Mouse (Mus musculus): ENCODE data around the gene Zmynd8. TPM values are rescaled to one million over a fixed set of nuclear protein-coding genes. Genes with fewer than 3 reads are reported as not detected.

Gene Zmynd8
- polyA plus RNA-seq, 1 experiment from 2014 or later, result 53.6 TPM

- peak overlapping the region; percentile 100 for H3K27ac ChIP-seq (ENCODE audit: low read depth)
- peak overlapping the region; percentile 39 for H3K9ac ChIP-seq (ENCODE audit: low read length)
- peak overlapping the region; percentile 12 for H3K4me3 ChIP-seq (ENCODE audit: low read depth, low read length)
- H3K4me2 ChIP-seq (ENCODE audit: low read length), result peak overlapping the region; percentile 80
- DNase-seq (ENCODE audit: low spot score) (peak; percentile 76), ATAC-seq (replicated peaks; ENCODE audit: low FRiP score, low TSS enrichment, low read depth) (no peak)
- no peaks in the 10 kb centered on the region for H3K9me3 ChIP-seq (ENCODE audit: control insufficient read depth, low read length)
- peaks cover 12% of the 10 kb centered on the region for H3K36me3 ChIP-seq (ENCODE audit: control insufficient read depth, insufficient read depth, low read length)
- H3K27me3 ChIP-seq (replicated peaks; ENCODE audit: control insufficient read depth, insufficient read depth, low read length), result no peaks in the 10 kb centered on the region
- 10% methylated on average over 15 of the region's 15 CpGs for WGBS
- peaks cover 95% of the 10 kb centered on the region for H3K4me1 ChIP-seq (replicated peaks; ENCODE audit: control insufficient read depth, insufficient read depth, low read length)
Measured at GRCm38 (mm10) chr2:165880501-165881182, 18.2 kb downstream of the Zmynd8 start.

- H3K27ac ChIP-seq (ENCODE audit: low read depth), result peak overlapping the region; percentile 100
- H3K9me3 ChIP-seq (ENCODE audit: control insufficient read depth, low read length), result no peaks in the 10 kb centered on the region
- peaks cover 96% of the 10 kb centered on the region for H3K4me1 ChIP-seq (replicated peaks; ENCODE audit: control insufficient read depth, insufficient read depth, low read length)
- 10% methylated on average over 16 of the region's 16 CpGs for WGBS
- ATAC-seq (replicated peaks; ENCODE audit: low FRiP score, low TSS enrichment, low read depth) (no peak), DNase-seq (ENCODE audit: low spot score) (no peak)
- peak overlapping the region; percentile 6; the same call in 1 of the 2 replicates for H3K4me3 ChIP-seq (ENCODE audit: low read depth, low read length)
- H3K4me2 ChIP-seq (ENCODE audit: low read length), result peak overlapping the region; percentile 80
- H3K27me3 ChIP-seq (replicated peaks; ENCODE audit: control insufficient read depth, insufficient read depth, low read length), result no peaks in the 10 kb centered on the region
- H3K9ac ChIP-seq (ENCODE audit: low read length), result peak overlapping the region; percentile 26
- H3K36me3 ChIP-seq (ENCODE audit: control insufficient read depth, insufficient read depth, low read length), result peaks cover 17% of the 10 kb centered on the region
Measured at GRCm38 (mm10) chr2:165879403-165880178, 19.2 kb downstream of the Zmynd8 start.

DNA sequence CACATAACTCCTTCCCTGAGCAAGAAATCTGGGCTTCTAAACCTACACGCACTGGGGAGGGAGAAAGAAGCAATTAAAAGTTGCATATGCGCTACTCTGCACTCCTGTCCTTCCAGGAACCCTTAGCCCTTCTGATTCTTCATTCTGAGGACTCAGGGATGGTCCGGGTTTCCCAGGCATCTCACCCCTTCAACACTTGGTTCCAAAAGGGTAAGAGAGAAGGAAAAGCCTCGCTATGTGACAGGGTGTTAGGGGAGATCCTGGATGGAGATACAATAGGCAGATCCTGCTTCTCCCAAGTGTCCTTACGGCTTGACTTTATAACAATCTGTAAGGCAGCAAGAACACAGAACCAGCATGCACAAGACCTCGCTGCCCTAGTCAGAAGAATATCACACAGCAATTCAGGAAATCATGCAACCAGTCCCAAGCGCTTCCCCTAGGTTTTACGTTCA is 19.9 kb downstream of the Zmynd8 start:
- Histone ChIP-seq H3K4me2 (ENCODE audit: low read length) (peak overlapping the region; percentile 80), H3K4me1 (replicated peaks; ENCODE audit: control insufficient read depth, insufficient read depth, low read length) (peaks cover 96% of the 10 kb centered on the region), H3K27me3 (replicated peaks; ENCODE audit: control insufficient read depth, insufficient read depth, low read length) (no peaks in the 10 kb centered on the region), H3K27ac (ENCODE audit: low read depth) (peak overlapping the region; percentile 100), H3K9me3 (ENCODE audit: control insufficient read depth, low read length) (no peaks in the 10 kb centered on the region), H3K36me3 (ENCODE audit: control insufficient read depth, insufficient read depth, low read length) (peaks cover 23% of the 10 kb centered on the region), H3K9ac (ENCODE audit: low read length) (0 out of 2 replicates have a peak overlapping the region, but pooled peaks have one; percentile 26), H3K4me3 (ENCODE audit: low read depth, low read length) (no peak overlapping the region; the same call in 1 of the 2 replicates)
- DNase-seq (ENCODE audit: low spot score) (no peak), ATAC-seq (replicated peaks; ENCODE audit: low FRiP score, low TSS enrichment, low read depth) (no peak)
- WGBS, result 34% methylated on average over 8 of the region's 8 CpGs

- no peak for DNase-seq (ENCODE audit: low spot score)
- Histone ChIP-seq H3K4me2 (ENCODE audit: low read length) (0 out of 2 replicates have a peak overlapping the region, but pooled peaks have one; percentile 15), H3K9me3 (ENCODE audit: control insufficient read depth, low read length) (no peaks in the 10 kb centered on the region), H3K4me3 (ENCODE audit: low read depth, low read length) (no peak overlapping the region), H3K27ac (ENCODE audit: low read depth) (0 out of 2 replicates have a peak overlapping the region, but pooled peaks have one; percentile 38), H3K36me3 (ENCODE audit: control insufficient read depth, insufficient read depth, low read length) (peaks cover 31% of the 10 kb centered on the region), H3K27me3 (replicated peaks; ENCODE audit: control insufficient read depth, insufficient read depth, low read length) (no peaks in the 10 kb centered on the region), H3K4me1 (replicated peaks; ENCODE audit: control insufficient read depth, insufficient read depth, low read length) (peaks cover 95% of the 10 kb centered on the region), H3K9ac (ENCODE audit: low read length) (no peak overlapping the region)
- no peak for ATAC-seq (replicated peaks; ENCODE audit: low FRiP score, low TSS enrichment, low read depth)
- 19% methylated on average over 10 of the region's 10 CpGs for WGBS
Measured at GRCm38 (mm10) chr2:165878021-165878585, 20.7 kb downstream of the Zmynd8 start.

DNA sequence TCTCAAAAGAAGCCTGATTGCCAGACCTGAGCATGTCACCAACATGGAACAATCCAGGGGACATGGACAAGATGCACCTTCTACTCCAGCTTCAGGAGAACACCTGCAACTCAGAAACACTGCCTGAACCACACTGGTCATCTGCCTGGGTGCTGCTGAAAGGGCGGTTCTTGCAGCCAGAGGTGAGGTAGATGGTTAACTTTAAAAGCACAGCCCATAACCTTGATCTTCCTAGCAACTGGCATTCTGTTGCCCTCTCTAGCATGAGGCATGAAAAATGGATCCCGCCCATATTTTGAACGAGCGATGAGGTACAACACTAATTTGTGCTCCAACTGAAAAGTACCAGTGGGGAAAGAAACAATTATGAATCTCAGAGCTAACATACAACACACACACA is 21.6 kb downstream of the Zmynd8 start:
- peaks cover 34% of the 10 kb centered on the region for H3K36me3 ChIP-seq (ENCODE audit: control insufficient read depth, insufficient read depth, low read length)

GRCm38 (mm10) chr2:165876201-165876918 is 22.5 kb downstream of the Zmynd8 start:
- H3K4me2 ChIP-seq (ENCODE audit: low read length), result 0 out of 2 replicates have a peak overlapping the region, but pooled peaks have one; percentile 1
- ATAC-seq (replicated peaks; ENCODE audit: low FRiP score, low TSS enrichment, low read depth), result no peak
- H3K9ac ChIP-seq (ENCODE audit: low read length), result no peak overlapping the region; the same call in 1 of the 2 replicates
- 36% methylated on average over 8 of the region's 8 CpGs for WGBS
- H3K4me3 ChIP-seq (ENCODE audit: low read depth, low read length), result no peak overlapping the region
- H3K4me1 ChIP-seq (replicated peaks; ENCODE audit: control insufficient read depth, insufficient read depth, low read length), result peaks cover 81% of the 10 kb centered on the region
- no peaks in the 10 kb centered on the region for H3K9me3 ChIP-seq (ENCODE audit: control insufficient read depth, low read length)
- H3K36me3 ChIP-seq (ENCODE audit: control insufficient read depth, insufficient read depth, low read length), result peaks cover 36% of the 10 kb centered on the region
- no peak for DNase-seq (ENCODE audit: low spot score)
- H3K27me3 ChIP-seq (replicated peaks; ENCODE audit: control insufficient read depth, insufficient read depth, low read length), result no peaks in the 10 kb centered on the region
- peak overlapping the region; percentile 57 for H3K27ac ChIP-seq (ENCODE audit: low read depth)

More for the DNA sequence above, 21.6 kb downstream of the Zmynd8 start:
- ATAC-seq (replicated peaks; ENCODE audit: low FRiP score, low TSS enrichment, low read depth) (no peak), DNase-seq (ENCODE audit: low spot score) (no peak)
- Histone ChIP-seq H3K27me3 (replicated peaks; ENCODE audit: control insufficient read depth, insufficient read depth, low read length) (no peaks in the 10 kb centered on the region), H3K4me2 (ENCODE audit: low read length) (no peak overlapping the region), H3K27ac (ENCODE audit: low read depth) (peak overlapping the region; percentile 57; the same call in 1 of the 2 replicates), H3K4me1 (replicated peaks; ENCODE audit: control insufficient read depth, insufficient read depth, low read length) (peaks cover 89% of the 10 kb centered on the region), H3K9ac (ENCODE audit: low read length) (no peak overlapping the region), H3K9me3 (ENCODE audit: control insufficient read depth, low read length) (no peaks in the 10 kb centered on the region), H3K4me3 (ENCODE audit: low read depth, low read length) (no peak overlapping the region)
- WGBS, result 74% methylated on average over 4 of the region's 4 CpGs

- ATAC-seq (replicated peaks; ENCODE audit: low FRiP score, low TSS enrichment, low read depth), result no peak
- peaks cover 43% of the 10 kb centered on the region for H3K36me3 ChIP-seq (ENCODE audit: control insufficient read depth, insufficient read depth, low read length)
- no peak for DNase-seq (ENCODE audit: low spot score)
- peak overlapping the region; percentile 30 for H3K4me2 ChIP-seq (ENCODE audit: low read length)
- peaks cover 72% of the 10 kb centered on the region for H3K4me1 ChIP-seq (replicated peaks; ENCODE audit: control insufficient read depth, insufficient read depth, low read length)
- H3K27ac ChIP-seq (ENCODE audit: low read depth), result peak overlapping the region; percentile 73
- no peaks in the 10 kb centered on the region for H3K9me3 ChIP-seq (ENCODE audit: control insufficient read depth, low read length)
- H3K4me3 ChIP-seq (ENCODE audit: low read depth, low read length), result no peak overlapping the region
- H3K9ac ChIP-seq (ENCODE audit: low read length), result no peak overlapping the region; the same call in 1 of the 2 replicates
- 24% methylated on average over 13 of the region's 13 CpGs for WGBS
- no peaks in the 10 kb centered on the region for H3K27me3 ChIP-seq (replicated peaks; ENCODE audit: control insufficient read depth, insufficient read depth, low read length)
Measured at GRCm38 (mm10) chr2:165875406-165875955, 23.3 kb downstream of the Zmynd8 start.

Data from intestine, embryonic 14.5 days (tissue).